Mouse (Mus musculus) mammary gland, adult 2 months (tissue): Measurements from ENCODE around the gene Unc93a2. TPM values are rescaled to one million over a fixed set of nuclear protein-coding genes. Genes with fewer than 3 reads are reported as not detected.

Source experiments
- polyA plus RNA-seq: library from polyadenylated mRNA; depleted of rRNA; stranded (reverse); fragments of >200 nt; gene quantifications from 2 replicates; pipeline ENCODE4 v1.2.3, GENCODE M21; 2012; ENCODE audit warnings: low replicate concordance; rRNA removed

Unc93a2 gene
- 1.7 and 2.7 TPM in 2 replicates for polyA plus RNA-seq

GRCm38 (mm10) chr17:7385364-7385763 lies at the start of gene Unc93a2:
Gene Unc93a2 (minus strand): TSS chr17:7385464.

GRCm38 (mm10) chr17:7371879-7372278 lies 13.4 kb downstream of the Unc93a2 start, which contains the start of gene Gm49630:
Gene Gm49630 (minus strand): TSS chr17:7371979.

GRCm38 (mm10) chr17:7352596-7352995 lies 32.7 kb downstream of the Unc93a2 start, which contains the start of gene Ttll2:
Gene Ttll2 (minus strand): TSS chr17:7352696.

GRCm38 (mm10) chr17:7324346-7324745 lies 60.9 kb downstream of the Unc93a2 start, which contains the start of gene Tcp10a:
Gene Tcp10a (plus strand): TSS chr17:7324646.

Other genes starting within 250 kb of the Unc93a2 start
- 6.1 and 27.0 TPM in 2 replicates for gene Rps6ka2, start 215.3 kb downstream of the Unc93a2 start, polyA plus RNA-seq
- not detected in 2 replicates for gene Tcp10a, start 60.8 kb downstream of the Unc93a2 start, polyA plus RNA-seq
- gene Ttll2, start 32.8 kb downstream of the Unc93a2 start, polyA plus RNA-seq, result 0.18 and 0.45 TPM in 2 replicates
- gene Gm49630, start 13.5 kb downstream of the Unc93a2 start, polyA plus RNA-seq, result 0.17 TPM in 1 of 2 replicates, not detected in the other